Mouse (Mus musculus) thymus, postnatal 4 days (tissue): ENCODE measurements around the gene Ppp3cb.
"Not testable (repeated sequence)": the region's sequence is repeated elsewhere in the genome, so short reads cannot be mapped to it uniquely, and the experiment has no call there.

ENCODE experiments used
- DNase-seq: peaks from one replicate; pipeline ENCODE4 v3.0.0; 2021

Ppp3cb gene

GRCm38 (mm10) chr14:20546415-20546814 lies at the start of gene Ppp3cb:
Gene Ppp3cb (minus strand): TSS chr14:20546573.
- peak; percentile 86 for DNase-seq

- DNase-seq, result no peak
Observed at GRCm38 (mm10) chr14:20595781-20596180, 49.4 kb upstream of the Ppp3cb start.

GRCm38 (mm10) chr14:20587458-20587857 lies 41.1 kb upstream of the Ppp3cb start:
- DNase-seq, result no peak

GRCm38 (mm10) chr14:20578822-20579407 lies 32.5 kb upstream of the Ppp3cb start:
- DNase-seq, result no peak

- peak; percentile 83 for DNase-seq
Observed at GRCm38 (mm10) chr14:20576179-20576578, 29.8 kb upstream of the Ppp3cb start.

- DNase-seq, result not testable (repeated sequence)
Observed at GRCm38 (mm10) chr14:20573196-20573595, 26.8 kb upstream of the Ppp3cb start.

GRCm38 (mm10) chr14:20565256-20566021 lies 19.1 kb upstream of the Ppp3cb start:
- no peak for DNase-seq

GRCm38 (mm10) chr14:20564692-20565091 lies 18.3 kb upstream of the Ppp3cb start:
- peak; percentile 77 for DNase-seq

GRCm38 (mm10) chr14:20561897-20562296 lies 15.5 kb upstream of the Ppp3cb start:
- DNase-seq, result no peak

- no peak for DNase-seq
Observed at GRCm38 (mm10) chr14:20550136-20550535, 3.8 kb upstream of the Ppp3cb start.

GRCm38 (mm10) chr14:20545529-20546331 lies 643 bp downstream of the Ppp3cb start:
- peak; percentile 90 for DNase-seq

- no peak for DNase-seq
Observed at GRCm38 (mm10) chr14:20544467-20545411, 1.6 kb downstream of the Ppp3cb start.

- no peak for DNase-seq
Observed at GRCm38 (mm10) chr14:20529643-20530042, 16.7 kb downstream of the Ppp3cb start.

- DNase-seq, result no peak
Observed at GRCm38 (mm10) chr14:20520179-20520578, 26.2 kb downstream of the Ppp3cb start.

GRCm38 (mm10) chr14:20508424-20508823 lies 37.9 kb downstream of the Ppp3cb start:
- no peak for DNase-seq

- DNase-seq, result no peak
Observed at GRCm38 (mm10) chr14:20502966-20503365, 43.4 kb downstream of the Ppp3cb start.

GRCm38 (mm10) chr14:20499982-20500381 lies 46.4 kb downstream of the Ppp3cb start:
- DNase-seq, result no peak

- DNase-seq, result no peak
Observed at GRCm38 (mm10) chr14:20496603-20497002, 49.8 kb downstream of the Ppp3cb start, which contains the start of gene Mss51. Gene Mss51 (minus strand): TSS chr14:20496901.

- DNase-seq, result no peak
Observed at GRCm38 (mm10) chr14:20486031-20486430, 60.3 kb downstream of the Ppp3cb start.

GRCm38 (mm10) chr14:20482051-20482751 lies 64.2 kb downstream of the Ppp3cb start:
- no peak for DNase-seq

- DNase-seq, result peak; percentile 47
Observed at GRCm38 (mm10) chr14:20481211-20481610, 65.2 kb downstream of the Ppp3cb start.

- no peak for DNase-seq
Observed at GRCm38 (mm10) chr14:20480195-20480579, 66.2 kb downstream of the Ppp3cb start.
